Mouse (Mus musculus) WW6 (cell line): ENCODE results near the gene Pdcd11.
"Not testable (repeated sequence)": the region's sequence is repeated elsewhere in the genome, so short reads cannot be mapped to it uniquely, and the experiment has no call there.

ENCODE experiments used
- DNase-seq: peaks from one replicate; pipeline ENCODE4 v3.0.0-alpha.2; 2013; ENCODE audit warnings: low read depth, low spot score

The Pdcd11 gene

GRCm38 (mm10) chr19:47128164-47128563 lies 37.6 kb downstream of the Pdcd11 start:
- DNase-seq, result no peak

- DNase-seq, result no peak
These were observed 38.3 kb downstream of the Pdcd11 start for GRCm38 (mm10) chr19:47128835-47129234.

GRCm38 (mm10) chr19:47130551-47131125 lies 40.1 kb downstream of the Pdcd11 start:
- DNase-seq, result no peak

- DNase-seq, result no peak
These were observed 42.6 kb downstream of the Pdcd11 start for GRCm38 (mm10) chr19:47133161-47133560.

- no peak for DNase-seq
These were observed 45.0 kb downstream of the Pdcd11 start for GRCm38 (mm10) chr19:47135568-47135967.

- no peak for DNase-seq
These were observed 45.6 kb downstream of the Pdcd11 start for GRCm38 (mm10) chr19:47136170-47136569.

- DNase-seq, result no peak
These were observed 46.5 kb downstream of the Pdcd11 start for GRCm38 (mm10) chr19:47137051-47137581.

GRCm38 (mm10) chr19:47137771-47138421 lies 47.3 kb downstream of the Pdcd11 start, which contains the start of gene Calhm2:
Calhm2 (minus strand) TSS chr19:47138294.
- no peak for DNase-seq

GRCm38 (mm10) chr19:47139611-47140010 lies 49.0 kb downstream of the Pdcd11 start:
- not testable (repeated sequence) for DNase-seq

GRCm38 (mm10) chr19:47142438-47142837 lies 51.9 kb downstream of the Pdcd11 start:
- DNase-seq, result no peak

GRCm38 (mm10) chr19:47144154-47144553 lies 53.6 kb downstream of the Pdcd11 start, which contains the start of gene Calhm1:
Calhm1 (minus strand) TSS chr19:47144254.
- no peak for DNase-seq

GRCm38 (mm10) chr19:47148267-47148847 lies 57.8 kb downstream of the Pdcd11 start:
- no peak for DNase-seq

GRCm38 (mm10) chr19:47149854-47150253 lies 59.3 kb downstream of the Pdcd11 start:
- DNase-seq, result no peak

- DNase-seq, result no peak
These were observed 60.9 kb downstream of the Pdcd11 start for GRCm38 (mm10) chr19:47151332-47152061.

- DNase-seq, result no peak
These were observed 61.4 kb downstream of the Pdcd11 start for GRCm38 (mm10) chr19:47152062-47152369.

- no peak for DNase-seq
These were observed 63.2 kb downstream of the Pdcd11 start for GRCm38 (mm10) chr19:47153767-47154166.

GRCm38 (mm10) chr19:47157664-47158063 lies 67.1 kb downstream of the Pdcd11 start, which contains the start of gene Calhm3:
Calhm3 (minus strand) TSS chr19:47157764.
- no peak for DNase-seq

- DNase-seq, result no peak
These were observed 71.1 kb downstream of the Pdcd11 start for GRCm38 (mm10) chr19:47161669-47162068.

- no peak for DNase-seq
These were observed 72.7 kb downstream of the Pdcd11 start for GRCm38 (mm10) chr19:47163176-47163744.

- DNase-seq, result no peak
These were observed 76.2 kb downstream of the Pdcd11 start for GRCm38 (mm10) chr19:47166758-47167157.

- DNase-seq, result no peak
These were observed 77.1 kb downstream of the Pdcd11 start for GRCm38 (mm10) chr19:47167617-47168214.
